Mouse (Mus musculus) induced T-regulatory cell, adult 2 months (primary cell): ENCODE data around the gene Daam1.

ENCODE experiments used
- DNase-seq: peaks from one replicate; pipeline ENCODE4 v3.0.0-alpha.2; 2012; ENCODE audit warnings: low read depth

Daam1 gene

GRCm38 (mm10) chr12:71830607-71831257 is at the start of gene Daam1:
Gene Daam1 (plus strand): TSS chr12:71831078.
- peak; percentile 95 for DNase-seq

- no peak for DNase-seq
Measured at GRCm38 (mm10) chr12:71781220-71781619, 49.7 kb upstream of the Daam1 start.

DNA sequence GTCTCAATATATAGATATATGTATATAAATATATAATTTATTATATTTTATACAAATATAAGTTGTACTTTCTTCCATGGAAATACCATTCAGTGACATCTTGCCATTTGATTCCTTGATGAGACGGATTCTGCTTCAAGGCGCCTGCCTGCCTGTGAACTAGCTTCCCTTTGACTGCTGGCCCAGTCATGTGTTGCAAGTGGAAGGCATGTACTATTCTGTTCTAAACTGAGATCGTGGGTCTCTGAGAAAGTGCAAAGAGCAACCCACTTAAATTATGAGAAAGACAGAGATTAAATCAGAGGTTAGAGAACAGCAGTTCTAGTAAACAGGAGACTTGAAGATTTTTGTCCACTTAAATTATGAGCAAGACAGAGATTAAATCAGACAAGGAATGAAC is 46.9 kb upstream of the Daam1 start:
- no peak for DNase-seq

GRCm38 (mm10) chr12:71784666-71785255 is 46.1 kb upstream of the Daam1 start:
- DNase-seq: no peak

- DNase-seq: no peak
Measured at GRCm38 (mm10) chr12:71786521-71786920, 44.4 kb upstream of the Daam1 start.

GRCm38 (mm10) chr12:71788791-71789190 is 42.1 kb upstream of the Daam1 start:
- DNase-seq: no peak

GRCm38 (mm10) chr12:71790581-71790980 is 40.3 kb upstream of the Daam1 start:
- DNase-seq: no peak

- DNase-seq: no peak
Measured at GRCm38 (mm10) chr12:71793114-71793513, 37.8 kb upstream of the Daam1 start.

DNA sequence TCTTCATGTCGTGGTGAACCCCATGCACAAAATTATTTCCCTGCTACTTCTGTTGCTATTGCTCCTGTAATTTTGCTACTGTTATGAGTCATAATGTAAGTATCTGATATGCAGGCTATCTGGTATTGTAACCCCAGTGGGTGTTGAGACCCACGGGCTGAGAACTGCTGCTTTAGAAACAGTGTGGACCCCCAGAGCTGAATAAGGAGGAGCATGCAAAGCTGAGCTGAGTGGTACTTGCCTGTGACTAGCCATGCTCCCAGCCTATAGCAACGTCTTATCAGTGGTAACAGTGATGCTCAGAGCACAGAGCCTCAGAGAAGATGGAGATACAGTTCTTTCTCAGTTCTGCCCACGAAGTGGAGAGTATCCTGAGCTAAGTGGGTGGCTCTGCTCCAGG is 35.3 kb upstream of the Daam1 start:
- DNase-seq: no peak

- no peak for DNase-seq
Measured at GRCm38 (mm10) chr12:71796517-71796916, 34.4 kb upstream of the Daam1 start.

DNA sequence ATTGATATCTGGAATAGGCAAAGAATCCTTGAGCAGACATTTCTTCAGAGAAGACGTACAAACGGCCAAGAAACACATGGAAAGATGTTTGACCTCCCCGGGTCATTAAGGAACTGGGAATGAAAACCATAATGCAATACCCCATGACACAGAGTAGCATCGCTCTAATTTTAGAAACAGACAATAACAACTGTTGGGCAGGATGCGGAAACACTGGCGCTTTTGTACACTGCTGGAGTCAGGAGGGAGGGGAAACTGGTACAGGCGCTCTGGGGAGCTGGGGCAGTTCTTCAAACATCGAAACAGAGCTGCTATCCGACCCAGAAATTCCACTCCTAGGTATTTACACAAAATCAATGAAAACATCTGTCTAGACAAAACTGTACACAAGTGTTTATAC is 23.6 kb upstream of the Daam1 start:
- no peak for DNase-seq

DNA sequence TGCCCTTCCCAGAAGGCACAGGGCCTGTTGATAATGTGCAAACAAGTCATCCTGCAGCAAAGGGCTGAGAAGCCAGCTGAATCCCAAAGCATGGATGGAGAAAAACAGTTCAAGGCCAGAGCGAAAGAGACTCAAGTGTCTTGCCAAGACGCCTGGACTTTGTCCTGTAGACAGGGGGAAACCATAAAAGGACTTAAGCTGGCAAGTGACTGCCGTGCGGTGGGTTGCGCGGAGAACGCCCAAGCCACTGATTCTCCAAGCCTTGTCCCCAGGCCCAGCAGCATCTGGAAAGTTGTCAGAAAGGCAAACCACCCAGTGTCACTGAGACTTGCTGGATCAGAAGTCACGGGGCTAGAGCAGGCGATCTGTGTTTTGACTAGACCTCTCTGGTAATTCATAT is 22.2 kb upstream of the Daam1 start:
- DNase-seq: no peak

DNA sequence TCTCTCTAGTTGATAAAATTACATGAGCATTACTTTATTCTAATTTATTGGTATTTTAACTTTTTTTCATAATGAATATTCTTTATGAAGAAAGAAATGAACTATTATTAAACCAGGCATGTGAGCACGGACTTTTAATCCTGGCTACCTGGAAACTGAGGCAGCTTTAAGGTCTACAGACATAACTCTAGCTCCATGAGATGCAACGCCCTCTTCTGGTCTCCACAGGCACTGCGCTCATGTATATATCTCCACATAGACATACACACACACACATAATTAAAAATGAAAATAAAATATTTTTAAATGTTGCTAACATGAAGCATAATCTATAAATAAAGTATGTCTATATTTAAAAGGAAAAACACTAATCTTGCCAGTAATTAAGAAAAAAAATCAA is 21.3 kb upstream of the Daam1 start:
- DNase-seq: no peak

- DNase-seq: no peak
Measured at GRCm38 (mm10) chr12:71812567-71812966, 18.3 kb upstream of the Daam1 start.

DNA sequence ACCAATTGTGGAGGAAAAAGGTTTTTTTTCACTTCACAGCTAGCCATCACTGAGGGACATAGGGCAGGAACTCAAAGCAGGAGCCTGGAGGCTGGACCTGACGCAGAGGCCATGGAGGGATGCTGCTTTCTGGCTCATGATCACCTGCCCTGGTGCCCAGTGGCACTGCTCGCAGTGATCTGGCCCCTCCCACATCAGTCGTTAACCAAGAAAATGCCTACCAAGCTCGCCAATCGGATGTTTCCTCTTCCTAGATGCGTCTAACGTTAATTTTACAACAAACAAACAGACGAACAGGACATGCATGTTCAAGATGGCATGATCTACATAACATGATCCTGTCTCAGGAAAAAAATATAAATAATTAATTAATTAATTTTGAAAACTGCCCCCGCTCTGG is 17.6 kb upstream of the Daam1 start:
- DNase-seq: no peak

DNA sequence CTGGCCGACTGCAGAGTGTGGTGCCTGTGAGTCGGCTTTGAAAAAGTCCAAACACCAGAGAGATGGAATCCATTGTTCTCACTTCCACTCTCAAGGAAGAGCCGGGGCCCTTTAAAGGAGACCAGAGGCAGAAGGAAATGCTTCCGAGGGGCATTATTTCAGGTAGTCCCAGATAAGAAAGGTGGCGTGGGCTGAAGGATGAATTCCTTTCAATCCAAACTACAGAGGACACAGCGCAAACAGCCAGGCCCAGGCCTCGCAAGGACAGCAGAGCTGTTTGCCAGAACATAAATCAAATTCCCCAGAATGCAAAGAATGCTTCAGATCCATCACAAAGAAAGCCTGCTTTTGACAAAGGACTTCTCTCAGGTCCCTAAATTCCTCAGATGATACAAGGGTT is 17.1 kb upstream of the Daam1 start:
- no peak for DNase-seq

- no peak for DNase-seq
Measured at GRCm38 (mm10) chr12:71820094-71820493, 10.8 kb upstream of the Daam1 start.

GRCm38 (mm10) chr12:71821272-71821671 is 9.6 kb upstream of the Daam1 start:
- no peak for DNase-seq

- DNase-seq: no peak
Measured at GRCm38 (mm10) chr12:71821743-71822142, 9.1 kb upstream of the Daam1 start.

- DNase-seq: no peak
Measured at GRCm38 (mm10) chr12:71824927-71825326, 6.0 kb upstream of the Daam1 start.

DNA sequence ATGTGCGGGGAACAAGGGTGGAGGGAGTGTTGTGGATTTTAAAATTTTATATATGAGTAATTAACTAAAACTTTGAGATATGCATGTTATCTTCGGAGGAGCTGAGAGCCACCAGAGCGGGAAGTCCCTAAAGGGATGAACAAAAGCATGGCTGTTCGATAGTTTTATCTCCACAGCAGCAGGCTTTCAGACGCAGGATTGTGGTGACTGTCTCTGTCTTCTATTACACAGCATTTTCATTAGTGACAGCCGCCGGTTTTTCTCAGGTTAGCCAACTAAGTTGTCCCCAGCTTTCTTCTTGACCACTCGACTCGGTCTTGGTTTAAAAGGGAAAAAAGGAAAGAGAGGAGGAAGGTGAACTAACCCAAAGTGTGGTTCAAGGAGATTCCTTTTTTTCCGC is 739 bp upstream of the Daam1 start:
- DNase-seq: peak; percentile 34

- DNase-seq: peak; percentile 54
Measured at GRCm38 (mm10) chr12:71831258-71832087, 595 bp downstream of the Daam1 start.

DNA sequence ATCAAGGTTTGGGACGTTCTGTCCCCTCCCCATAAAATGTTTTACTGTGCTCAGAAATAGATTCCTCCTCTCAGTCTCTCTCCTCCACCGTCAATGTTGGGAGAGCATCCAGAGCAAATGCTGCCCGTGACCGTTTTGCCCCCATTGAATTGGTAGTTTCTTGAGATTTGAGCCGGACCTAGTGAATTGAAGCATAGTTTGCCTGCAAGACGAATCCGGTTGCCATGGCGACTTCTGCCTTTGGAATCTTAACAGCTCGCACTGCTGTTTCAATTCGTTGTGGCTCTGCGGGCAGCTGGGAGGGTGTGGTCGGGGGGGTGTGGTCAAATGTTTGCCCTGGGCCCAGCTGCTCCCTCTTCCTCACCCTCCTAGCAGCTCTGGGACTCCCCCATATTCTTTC is 1.3 kb downstream of the Daam1 start:
- DNase-seq: peak; percentile 71
